Mouse (Mus musculus) lung, adult 2 months (tissue): Measurements from ENCODE around the gene Pip4k2b.

Experiments used
- CTCF ChIP-seq: fragments of 200-500 bp; IDR thresholded peaks from 2 replicates; pipeline ENCODE4 v1.5.1; 2011; ENCODE audit warnings: mild to moderate bottlenecking, low read length, control low read depth; ENCODE audit not compliant: insufficient read depth
- POLR2A ChIP-seq: fragments of 200-500 bp; IDR thresholded peaks from 2 replicates; pipeline ENCODE4 v1.6.1; 2011; ENCODE audit warnings: low read depth, mild to moderate bottlenecking, control low read depth, low read length, borderline replicate concordance; ENCODE audit errors: extremely low read depth

- TF ChIP-seq POLR2A (peak; percentile 14; the same call in 1 of the 2 replicates), CTCF (no peak)
These were observed 66.7 kb downstream of the Pip4k2b start for GRCm38 (mm10) chr11:97677842-97678241.
